Mouse (Mus musculus): ENCODE measurements at regions not wholly inside any gene's neighbourhood (a gene's known extent, or its start where the extent isn't known, plus 50 kb on each side); places are given as distances from the start of the nearest gene placed in this dataset.

DNA sequence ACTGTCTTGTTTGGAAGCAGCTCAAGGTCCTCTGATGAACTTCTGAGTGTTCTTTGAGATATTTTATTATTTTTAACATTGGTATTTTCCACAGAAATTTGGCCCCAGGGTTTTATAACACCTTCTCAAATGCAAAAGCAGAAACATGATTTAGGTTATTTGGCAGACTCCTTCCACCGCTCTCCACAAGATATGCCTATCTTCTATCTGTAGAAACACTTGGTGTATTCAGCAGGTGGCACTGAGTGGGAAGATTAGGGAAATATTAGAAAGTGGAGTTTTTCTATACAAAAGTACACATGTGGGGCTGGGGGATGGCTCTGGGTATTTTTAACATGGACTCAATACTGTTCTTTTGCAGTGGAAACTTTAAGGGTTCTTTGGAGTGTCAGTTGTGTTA lies 475.3 kb downstream of the Dach1 start:
- H3K9ac ChIP-seq (ENCODE audit: insufficient read depth, low read depth, low read length, poor library complexity, severe bottlenecking), result no peak overlapping the region
- TF ChIP-seq ZNF384 (IDR thresholded peaks at IDR 0.05; ENCODE audit: low read depth, low read length) (no peak), ZC3H11A (IDR thresholded peaks at IDR 0.05; ENCODE audit: borderline replicate concordance, low read depth, low read length) (no peak), CHD2 (IDR thresholded peaks at IDR 0.05; ENCODE audit: low read depth, low read length) (no peak), MAFK (IDR thresholded peaks at IDR 0.05; ENCODE audit: insufficient read depth, low read depth, low read length) (no peak), HCFC1 (IDR thresholded peaks at IDR 0.05; ENCODE audit: borderline replicate concordance, insufficient read depth, low read length) (no peak)
- H3K9me3 ChIP-seq (ENCODE audit: control insufficient read depth, insufficient read depth, low read depth, low read length), result no peaks in the 10 kb centered on the region
- no peak overlapping the region for H3K27ac ChIP-seq (ENCODE audit: insufficient read depth, low read depth, low read length, poor library complexity, severe bottlenecking)
- in situ Hi-C loops (cut with MboI; ENCODE audit: low sequenced_read_pairs in 2 of 2, unreplicated experiment in 2 of 2), result no loop called here
- DNase-seq (ENCODE audit: low read depth, low spot score), result no peak
- H3K36me3 ChIP-seq (ENCODE audit: control insufficient read depth, insufficient read depth, low read length, poor library complexity, severe bottlenecking), result no peaks in the 10 kb centered on the region
- no peaks in the 10 kb centered on the region for H3K4me1 ChIP-seq (ENCODE audit: control insufficient read depth in 2 of 2, insufficient read depth in 2 of 2, low read length in 2 of 2, poor library complexity in 1 of 2)
- H3K4me3 ChIP-seq (ENCODE audit: insufficient read depth in 1 of 2, low read depth in 1 of 2, low read length in 2 of 2, poor library complexity in 1 of 2, severe bottlenecking in 1 of 2), result no peak overlapping the region

DNA sequence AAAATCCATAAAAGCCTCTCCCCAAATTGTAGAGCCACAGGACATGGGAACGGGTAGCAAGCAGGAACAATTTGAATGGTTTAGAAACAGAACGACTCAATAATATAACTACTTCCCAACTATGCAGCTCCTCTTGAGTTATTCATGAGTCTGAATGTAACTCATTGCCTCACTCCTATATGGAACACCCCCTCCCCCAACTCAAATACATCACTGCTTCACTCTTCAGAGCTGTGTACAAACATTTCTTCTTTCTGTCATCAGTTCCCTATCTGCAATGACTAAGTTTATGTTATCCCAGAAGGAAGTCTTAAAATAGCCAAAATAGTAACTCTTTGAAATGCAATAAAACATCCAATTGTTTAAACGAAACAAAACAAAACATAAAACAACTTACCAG lies 484.9 kb downstream of the Dach1 start:
- H3K4me3 ChIP-seq (ENCODE audit: insufficient read depth in 1 of 2, low read depth in 1 of 2, low read length in 2 of 2, poor library complexity in 1 of 2, severe bottlenecking in 1 of 2), result no peak overlapping the region
- no peak overlapping the region for H3K27ac ChIP-seq (ENCODE audit: insufficient read depth, low read depth, low read length, poor library complexity, severe bottlenecking)
- no peak overlapping the region for H3K9ac ChIP-seq (ENCODE audit: insufficient read depth, low read depth, low read length, poor library complexity, severe bottlenecking)
- H3K36me3 ChIP-seq (ENCODE audit: control insufficient read depth, insufficient read depth, low read length, poor library complexity, severe bottlenecking), result no peaks in the 10 kb centered on the region
- no peaks in the 10 kb centered on the region for H3K4me1 ChIP-seq (ENCODE audit: control insufficient read depth in 2 of 2, insufficient read depth in 2 of 2, low read length in 2 of 2, poor library complexity in 1 of 2)
- in situ Hi-C loops (cut with MboI; ENCODE audit: low sequenced_read_pairs in 2 of 2, unreplicated experiment in 2 of 2), result no loop called here
- H3K9me3 ChIP-seq (ENCODE audit: control insufficient read depth, insufficient read depth, low read depth, low read length), result no peaks in the 10 kb centered on the region
- TF ChIP-seq CHD2 (IDR thresholded peaks at IDR 0.05; ENCODE audit: low read depth, low read length) (no peak), HCFC1 (IDR thresholded peaks at IDR 0.05; ENCODE audit: borderline replicate concordance, insufficient read depth, low read length) (no peak), ZNF384 (IDR thresholded peaks at IDR 0.05; ENCODE audit: low read depth, low read length) (no peak), MAFK (IDR thresholded peaks at IDR 0.05; ENCODE audit: insufficient read depth, low read depth, low read length) (no peak), ZC3H11A (IDR thresholded peaks at IDR 0.05; ENCODE audit: borderline replicate concordance, low read depth, low read length) (no peak)
- DNase-seq (ENCODE audit: low read depth, low spot score), result no peak

DNA sequence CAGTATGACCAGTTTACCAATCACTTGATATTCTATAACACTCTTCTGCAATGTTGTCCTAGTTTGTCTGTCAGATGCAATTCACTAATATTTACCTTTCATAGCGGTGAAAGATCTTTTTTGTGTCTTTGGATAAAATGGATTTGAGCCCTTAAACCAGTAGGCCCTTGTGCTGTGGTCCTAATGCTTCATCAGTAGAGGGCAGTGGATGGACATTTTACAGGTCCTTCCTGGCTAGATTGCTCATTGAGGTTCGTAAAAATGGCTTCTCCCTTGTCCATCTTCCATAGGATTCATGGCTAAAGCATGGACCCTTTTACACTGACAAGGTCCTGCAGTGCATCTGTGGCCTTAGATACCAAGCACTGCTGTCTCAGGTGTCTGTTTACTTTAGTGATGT lies 501.8 kb downstream of the Dach1 start:
- in situ Hi-C loops (cut with MboI; ENCODE audit: low sequenced_read_pairs in 2 of 2, unreplicated experiment in 2 of 2), result no loop called here
- Histone ChIP-seq H3K36me3 (ENCODE audit: control insufficient read depth, insufficient read depth, low read length, poor library complexity, severe bottlenecking) (no peaks in the 10 kb centered on the region), H3K9ac (ENCODE audit: insufficient read depth, low read depth, low read length, poor library complexity, severe bottlenecking) (no peak overlapping the region), H3K4me1 (ENCODE audit: control insufficient read depth in 2 of 2, insufficient read depth in 2 of 2, low read length in 2 of 2, poor library complexity in 1 of 2) (no peaks in the 10 kb centered on the region), H3K9me3 (ENCODE audit: control insufficient read depth, insufficient read depth, low read depth, low read length) (no peaks in the 10 kb centered on the region), H3K27ac (ENCODE audit: insufficient read depth, low read depth, low read length, poor library complexity, severe bottlenecking) (no peak overlapping the region), H3K4me3 (ENCODE audit: insufficient read depth in 1 of 2, low read depth in 1 of 2, low read length in 2 of 2, poor library complexity in 1 of 2, severe bottlenecking in 1 of 2) (no peak overlapping the region)
- no peak for DNase-seq (ENCODE audit: low read depth, low spot score)
- TF ChIP-seq MAFK (IDR thresholded peaks at IDR 0.05; ENCODE audit: insufficient read depth, low read depth, low read length) (no peak), ZNF384 (IDR thresholded peaks at IDR 0.05; ENCODE audit: low read depth, low read length) (no peak), CHD2 (IDR thresholded peaks at IDR 0.05; ENCODE audit: low read depth, low read length) (no peak), HCFC1 (IDR thresholded peaks at IDR 0.05; ENCODE audit: borderline replicate concordance, insufficient read depth, low read length) (no peak), ZC3H11A (IDR thresholded peaks at IDR 0.05; ENCODE audit: borderline replicate concordance, low read depth, low read length) (no peak)

DNA sequence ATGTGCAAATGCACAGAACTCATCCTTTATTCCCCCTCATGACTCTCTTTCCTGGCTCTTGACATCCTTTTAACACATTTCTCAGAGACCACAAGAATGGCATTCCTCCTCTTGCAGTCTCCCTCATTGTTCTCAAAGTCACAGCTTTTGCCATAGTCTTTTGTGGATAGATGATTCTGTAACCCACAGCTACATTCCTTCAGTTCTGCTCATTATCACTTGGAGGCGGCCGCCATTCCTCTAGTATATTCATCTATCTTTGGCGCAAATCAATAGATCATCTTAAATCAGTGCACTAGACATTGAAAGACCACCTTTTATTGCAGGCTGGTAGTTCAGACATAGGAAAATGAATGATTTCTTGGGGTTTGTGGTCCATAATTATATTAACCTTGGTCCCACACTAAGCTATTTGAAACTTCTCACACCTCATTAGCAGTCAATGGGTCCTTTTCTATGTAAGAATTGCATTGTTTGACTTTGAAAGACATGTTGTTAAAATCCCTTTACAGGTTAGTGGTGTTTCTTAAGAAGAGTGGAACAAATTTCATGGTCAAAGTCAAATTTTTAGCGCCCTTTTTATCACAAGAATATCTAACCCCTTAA lies 531.3 kb downstream of the Dach1 start:
- no peaks in the 10 kb centered on the region for H3K36me3 ChIP-seq (ENCODE audit: control insufficient read depth, insufficient read depth, low read length, poor library complexity, severe bottlenecking)
- in situ Hi-C loops (cut with MboI; ENCODE audit: low sequenced_read_pairs in 2 of 2, unreplicated experiment in 2 of 2), result no loop called here
- no peak overlapping the region for H3K4me3 ChIP-seq (ENCODE audit: insufficient read depth in 1 of 2, low read depth in 1 of 2, low read length in 2 of 2, poor library complexity in 1 of 2, severe bottlenecking in 1 of 2)
- H3K4me1 ChIP-seq (ENCODE audit: control insufficient read depth in 2 of 2, insufficient read depth in 2 of 2, low read length in 2 of 2, poor library complexity in 1 of 2), result no peaks in the 10 kb centered on the region
- H3K27ac ChIP-seq (ENCODE audit: insufficient read depth, low read depth, low read length, poor library complexity, severe bottlenecking), result no peak overlapping the region
- no peak overlapping the region for H3K9ac ChIP-seq (ENCODE audit: insufficient read depth, low read depth, low read length, poor library complexity, severe bottlenecking)
- no peak for DNase-seq (ENCODE audit: low read depth, low spot score)
- TF ChIP-seq HCFC1 (IDR thresholded peaks at IDR 0.05; ENCODE audit: borderline replicate concordance, insufficient read depth, low read length), result no peak
- no peak for TF ChIP-seq MAFK (IDR thresholded peaks at IDR 0.05; ENCODE audit: insufficient read depth, low read depth, low read length)
- H3K9me3 ChIP-seq (ENCODE audit: control insufficient read depth, insufficient read depth, low read depth, low read length), result no peaks in the 10 kb centered on the region

DNA sequence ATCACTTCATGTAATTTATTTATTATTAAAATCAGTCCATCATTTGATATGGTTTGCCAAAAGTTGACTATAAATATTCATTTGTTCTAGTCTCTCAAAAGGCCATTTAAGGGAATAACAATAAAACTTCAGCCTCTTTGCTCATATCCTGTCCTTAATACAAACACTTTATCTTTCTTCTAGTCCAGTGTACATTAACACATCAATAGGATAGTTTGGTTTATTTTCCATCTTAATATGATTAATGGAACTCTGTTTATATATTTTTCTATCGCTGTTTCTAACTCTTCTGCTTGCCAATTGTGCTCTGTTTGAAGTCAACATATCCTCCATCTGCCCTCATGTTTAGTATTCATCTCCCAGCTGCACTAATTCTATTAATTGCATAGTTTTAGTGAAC lies 558.1 kb downstream of the Dach1 start:
- H3K4me1 ChIP-seq (ENCODE audit: control insufficient read depth in 2 of 2, insufficient read depth in 2 of 2, low read length in 2 of 2, poor library complexity in 1 of 2), result no peaks in the 10 kb centered on the region
- no peak overlapping the region for H3K9ac ChIP-seq (ENCODE audit: insufficient read depth, low read depth, low read length, poor library complexity, severe bottlenecking)
- H3K36me3 ChIP-seq (ENCODE audit: control insufficient read depth, insufficient read depth, low read length, poor library complexity, severe bottlenecking), result no peaks in the 10 kb centered on the region
- TF ChIP-seq MAFK (IDR thresholded peaks at IDR 0.05; ENCODE audit: insufficient read depth, low read depth, low read length) (no peak), ZNF384 (IDR thresholded peaks at IDR 0.05; ENCODE audit: low read depth, low read length) (no peak), CHD2 (IDR thresholded peaks at IDR 0.05; ENCODE audit: low read depth, low read length) (no peak), ZC3H11A (IDR thresholded peaks at IDR 0.05; ENCODE audit: borderline replicate concordance, low read depth, low read length) (no peak), HCFC1 (IDR thresholded peaks at IDR 0.05; ENCODE audit: borderline replicate concordance, insufficient read depth, low read length) (no peak)
- in situ Hi-C loops (cut with MboI; ENCODE audit: low sequenced_read_pairs in 2 of 2, unreplicated experiment in 2 of 2), result no loop called here
- DNase-seq (ENCODE audit: low read depth, low spot score), result no peak
- H3K9me3 ChIP-seq (ENCODE audit: control insufficient read depth, insufficient read depth, low read depth, low read length), result no peaks in the 10 kb centered on the region
- H3K4me3 ChIP-seq (ENCODE audit: insufficient read depth in 1 of 2, low read depth in 1 of 2, low read length in 2 of 2, poor library complexity in 1 of 2, severe bottlenecking in 1 of 2), result no peak overlapping the region
- H3K27ac ChIP-seq (ENCODE audit: insufficient read depth, low read depth, low read length, poor library complexity, severe bottlenecking), result no peak overlapping the region
